Mouse (Mus musculus) cerebellum, adult 2 months (tissue): ENCODE measurements at regions not wholly inside any gene's neighbourhood (a gene's known extent, or its start where the extent isn't known, plus 50 kb on each side); places are given as distances from the start of the nearest gene placed in this dataset.

Source experiments
- DNase-seq, 2 experiments: peaks; one replicate each; pipeline ENCODE4 v3.0.0; 2021
- H3K27ac ChIP-seq: fragments of 200-500 bp; 2 replicates; pipeline ENCODE4 v1.5.1; 2012; ENCODE audit warnings: low read length, control low read depth, inconsistent platforms; ENCODE audit not compliant: insufficient read depth
- H3K27me3 ChIP-seq: fragments of 200-500 bp; 2 replicates; pipeline ENCODE4 v1.6.1; 2012; ENCODE audit warnings: inconsistent platforms, mild to moderate bottlenecking, low read length, moderate library complexity; ENCODE audit not compliant: control insufficient read depth, insufficient read depth
- H3K4me1 ChIP-seq: fragments of 200-500 bp; 2 replicates; pipeline ENCODE4 v1.6.1; 2011; ENCODE audit warnings: low read length; ENCODE audit not compliant: control insufficient read depth, insufficient read depth
- H3K4me3 ChIP-seq: fragments of 200-500 bp; replicated peaks from 2 replicates; pipeline ENCODE3; 2011; ENCODE audit warnings: mild to moderate bottlenecking, low read depth, low read length, control low read depth; ENCODE audit not compliant: insufficient read depth
- CTCF ChIP-seq: fragments of 200-500 bp; IDR thresholded peaks from 2 replicates; pipeline ENCODE4 v1.5.1; 2011; ENCODE audit warnings: low read depth, mild to moderate bottlenecking, control low read depth, low read length, moderate library complexity, borderline replicate concordance; ENCODE audit not compliant: insufficient read depth
- POLR2A ChIP-seq: fragments of 200-500 bp; IDR thresholded peaks from 2 replicates; pipeline ENCODE4 v1.6.1; 2011; ENCODE audit warnings: low read length, control low read depth, borderline replicate concordance; ENCODE audit not compliant: insufficient read depth
- WGBS: fragments of 180-500 bp; shearing (Covaris S2); methylation state at CpG from one replicate; pipeline ENCODE4 v1.1.7; 2018; 5-methylcytosine and 5-hydroxymethylcytosine counted together

GRCm38 (mm10) chr10:14207616-14208015 lies 241.7 kb downstream of the Hivep2 start:
- DNase-seq = no peak
- 43% methylated on average over 5 of the region's 5 CpGs for WGBS
- H3K4me3 ChIP-seq = no peak overlapping the region
- H3K27me3 ChIP-seq = no peaks in the 10 kb centered on the region
- no peaks in the 10 kb centered on the region for H3K4me1 ChIP-seq
- no peak overlapping the region for H3K27ac ChIP-seq
- no peak for TF ChIP-seq POLR2A
- TF ChIP-seq CTCF = no peak

DNA sequence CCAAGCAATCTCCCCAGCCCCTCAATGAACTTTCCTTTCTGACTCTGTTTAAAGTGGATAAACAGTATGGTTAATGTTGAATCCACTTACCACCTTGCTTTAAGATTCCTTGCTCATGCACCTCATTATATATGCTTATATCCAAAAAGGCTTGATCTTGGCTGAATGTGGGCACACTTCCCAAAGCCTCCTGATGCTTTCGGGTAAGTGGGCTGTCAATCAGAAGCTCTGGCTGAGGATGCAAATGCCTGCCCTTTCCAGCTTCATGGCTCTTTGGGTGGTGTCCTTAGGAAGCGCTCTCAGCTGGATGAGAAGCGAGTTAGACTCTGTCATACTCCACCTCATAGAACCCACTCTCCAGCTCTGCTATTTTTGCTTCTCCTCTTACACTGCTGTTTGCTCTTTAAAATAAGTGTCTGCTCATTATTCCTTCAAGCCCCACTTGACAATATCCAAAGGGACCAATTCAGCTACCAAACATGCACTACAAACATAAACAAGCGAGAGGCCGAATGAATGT lies 241.2 kb downstream of the Hivep2 start:
- no peak for TF ChIP-seq CTCF
- TF ChIP-seq POLR2A = no peak
- H3K4me3 ChIP-seq = no peak overlapping the region
- no peaks in the 10 kb centered on the region for H3K4me1 ChIP-seq
- no peaks in the 10 kb centered on the region for H3K27me3 ChIP-seq
- 64% methylated on average over 5 of the region's 5 CpGs for WGBS
- H3K27ac ChIP-seq = no peak overlapping the region
- DNase-seq = no peak
